Mouse (Mus musculus): ENCODE measurements around the gene Unc45a. TPM values are rescaled to one million over a fixed set of nuclear protein-coding genes. Genes with fewer than 3 reads are reported as not detected.
A peak's percentile ranks its signal among the peaks of the same experiment; 100 is the strongest.

Unc45a gene
- polyA plus RNA-seq, 1 experiment from 2014 or later = 40.8 TPM

- Histone ChIP-seq H3K36me3 (ENCODE audit: control insufficient read depth, insufficient read depth, low read length) (peaks cover 18% of the 10 kb centered on the region), H3K4me2 (ENCODE audit: low read depth, low read length) (no peak overlapping the region), H3K4me1 (replicated peaks; ENCODE audit: control insufficient read depth, insufficient read depth, low read length) (no peaks in the 10 kb centered on the region), H3K27me3 (ENCODE audit: control insufficient read depth, insufficient read depth, low read depth, low read length) (no peaks in the 10 kb centered on the region), H3K4me3 (ENCODE audit: low read length) (no peak overlapping the region), H3K9me3 (ENCODE audit: control insufficient read depth, low read length) (no peaks in the 10 kb centered on the region), H3K9ac (ENCODE audit: low read length) (no peak overlapping the region), H3K27ac (ENCODE audit: low read length) (no peak overlapping the region)
- ATAC-seq (ENCODE audit: low read depth) = no peak
- 83% methylated on average over 13 of the region's 13 CpGs for WGBS
Observed at GRCm38 (mm10) chr7:80356351-80356750, 15.5 kb upstream of the Unc45a start.

- WGBS = 91% methylated on average over 8 of the region's 8 CpGs
- H3K9ac ChIP-seq (ENCODE audit: low read length) = no peak overlapping the region
- no peak overlapping the region for H3K4me3 ChIP-seq (ENCODE audit: low read length)
- H3K36me3 ChIP-seq (ENCODE audit: control insufficient read depth, insufficient read depth, low read length) = peaks cover 19% of the 10 kb centered on the region
- peaks cover 5% of the 10 kb centered on the region; the same call in 1 of the 2 replicates for H3K4me1 ChIP-seq (replicated peaks; ENCODE audit: control insufficient read depth, insufficient read depth, low read length)
- no peaks in the 10 kb centered on the region for H3K9me3 ChIP-seq (ENCODE audit: control insufficient read depth, low read length)
- H3K27ac ChIP-seq (ENCODE audit: low read length) = no peak overlapping the region
- H3K4me2 ChIP-seq (ENCODE audit: low read depth, low read length) = no peak overlapping the region
- H3K27me3 ChIP-seq (ENCODE audit: control insufficient read depth, insufficient read depth, low read depth, low read length) = no peaks in the 10 kb centered on the region
- ATAC-seq (ENCODE audit: low read depth) = no peak
Observed at GRCm38 (mm10) chr7:80352920-80353319, 12.1 kb upstream of the Unc45a start.

GRCm38 (mm10) chr7:80350808-80351207 is 10.0 kb upstream of the Unc45a start:
- no peak overlapping the region for H3K4me2 ChIP-seq (ENCODE audit: low read depth, low read length)
- no peak overlapping the region for H3K9ac ChIP-seq (ENCODE audit: low read length)
- H3K4me3 ChIP-seq (ENCODE audit: low read length) = no peak overlapping the region
- H3K9me3 ChIP-seq (ENCODE audit: control insufficient read depth, low read length) = no peaks in the 10 kb centered on the region
- 65% methylated on average over 2 of the region's 2 CpGs for WGBS
- no peaks in the 10 kb centered on the region for H3K27me3 ChIP-seq (ENCODE audit: control insufficient read depth, insufficient read depth, low read depth, low read length)
- no peak overlapping the region for H3K27ac ChIP-seq (ENCODE audit: low read length)
- ATAC-seq (ENCODE audit: low read depth) = no peak
- peaks cover 12% of the 10 kb centered on the region; the same call in 1 of the 2 replicates for H3K36me3 ChIP-seq (ENCODE audit: control insufficient read depth, insufficient read depth, low read length)
- H3K4me1 ChIP-seq (replicated peaks; ENCODE audit: control insufficient read depth, insufficient read depth, low read length) = peaks cover 10% of the 10 kb centered on the region

- Histone ChIP-seq H3K9ac (ENCODE audit: low read length) (0 out of 2 replicates have a peak overlapping the region, but pooled peaks have one; percentile 19), H3K4me2 (ENCODE audit: low read depth, low read length) (no peak overlapping the region), H3K27me3 (ENCODE audit: control insufficient read depth, insufficient read depth, low read depth, low read length) (no peaks in the 10 kb centered on the region), H3K9me3 (ENCODE audit: control insufficient read depth, low read length) (no peaks in the 10 kb centered on the region), H3K27ac (ENCODE audit: low read length) (peak overlapping the region; percentile 91), H3K4me3 (ENCODE audit: low read length) (no peak overlapping the region), H3K4me1 (replicated peaks; ENCODE audit: control insufficient read depth, insufficient read depth, low read length) (peaks cover 15% of the 10 kb centered on the region), H3K36me3 (ENCODE audit: control insufficient read depth, insufficient read depth, low read length) (peaks cover 6% of the 10 kb centered on the region)
- ATAC-seq (ENCODE audit: low read depth) = peak; percentile 61
- 49% methylated on average over 13 of the region's 13 CpGs for WGBS
Observed at GRCm38 (mm10) chr7:80347670-80348586, 7.1 kb upstream of the Unc45a start.

GRCm38 (mm10) chr7:80346830-80347229 is 6.0 kb upstream of the Unc45a start:
- Histone ChIP-seq H3K36me3 (ENCODE audit: control insufficient read depth, insufficient read depth, low read length) (peaks cover 6% of the 10 kb centered on the region), H3K4me1 (replicated peaks; ENCODE audit: control insufficient read depth, insufficient read depth, low read length) (peaks cover 19% of the 10 kb centered on the region), H3K27me3 (ENCODE audit: control insufficient read depth, insufficient read depth, low read depth, low read length) (no peaks in the 10 kb centered on the region), H3K4me2 (ENCODE audit: low read depth, low read length) (no peak overlapping the region), H3K27ac (ENCODE audit: low read length) (no peak overlapping the region; the same call in 1 of the 2 replicates), H3K4me3 (ENCODE audit: low read length) (no peak overlapping the region), H3K9me3 (ENCODE audit: control insufficient read depth, low read length) (no peaks in the 10 kb centered on the region), H3K9ac (ENCODE audit: low read length) (no peak overlapping the region)
- ATAC-seq (ENCODE audit: low read depth) = no peak
- 61% methylated on average over 5 of the region's 5 CpGs for WGBS

- H3K27me3 ChIP-seq (ENCODE audit: control insufficient read depth, insufficient read depth, low read depth, low read length) = no peaks in the 10 kb centered on the region
- H3K4me2 ChIP-seq (ENCODE audit: low read depth, low read length) = no peak overlapping the region
- 86% methylated on average over 9 of the region's 9 CpGs for WGBS
- H3K4me1 ChIP-seq (replicated peaks; ENCODE audit: control insufficient read depth, insufficient read depth, low read length) = peaks cover 19% of the 10 kb centered on the region
- no peak for ATAC-seq (ENCODE audit: low read depth)
- H3K9ac ChIP-seq (ENCODE audit: low read length) = no peak overlapping the region
- peaks cover 3% of the 10 kb centered on the region; the same call in 1 of the 2 replicates for H3K36me3 ChIP-seq (ENCODE audit: control insufficient read depth, insufficient read depth, low read length)
- no peaks in the 10 kb centered on the region for H3K9me3 ChIP-seq (ENCODE audit: control insufficient read depth, low read length)
- no peak overlapping the region for H3K27ac ChIP-seq (ENCODE audit: low read length)
- H3K4me3 ChIP-seq (ENCODE audit: low read length) = no peak overlapping the region
Observed at GRCm38 (mm10) chr7:80346173-80346572, 5.4 kb upstream of the Unc45a start.

GRCm38 (mm10) chr7:80343270-80344018 is 2.6 kb upstream of the Unc45a start:
- 24% methylated on average over 19 of the region's 19 CpGs for WGBS
- Histone ChIP-seq H3K27ac (ENCODE audit: low read length) (peak overlapping the region; percentile 41; the same call in 1 of the 2 replicates), H3K9ac (ENCODE audit: low read length) (peak overlapping the region; percentile 80), H3K36me3 (ENCODE audit: control insufficient read depth, insufficient read depth, low read length) (no peaks in the 10 kb centered on the region; the same call in 1 of the 2 replicates), H3K4me3 (ENCODE audit: low read length) (peak overlapping the region; percentile 65), H3K9me3 (ENCODE audit: control insufficient read depth, low read length) (no peaks in the 10 kb centered on the region), H3K4me1 (replicated peaks; ENCODE audit: control insufficient read depth, insufficient read depth, low read length) (peaks cover 29% of the 10 kb centered on the region), H3K4me2 (ENCODE audit: low read depth, low read length) (peak overlapping the region; percentile 88), H3K27me3 (ENCODE audit: control insufficient read depth, insufficient read depth, low read depth, low read length) (no peaks in the 10 kb centered on the region)
- ATAC-seq (ENCODE audit: low read depth) = no peak

- Histone ChIP-seq H3K4me3 (ENCODE audit: low read length) (peak within 1 kb of the TSS; percentile 65), H3K36me3 (ENCODE audit: control insufficient read depth, insufficient read depth, low read length) (no peaks in the 10 kb centered on the region; the same call in 1 of the 2 replicates), H3K4me2 (ENCODE audit: low read depth, low read length) (peak within 1 kb of the TSS; percentile 88), H3K27ac (ENCODE audit: low read length) (peak within 1 kb of the TSS; percentile 41; the same call in 1 of the 2 replicates), H3K9me3 (ENCODE audit: control insufficient read depth, low read length) (no peaks in the 10 kb centered on the region), H3K4me1 (replicated peaks; ENCODE audit: control insufficient read depth, insufficient read depth, low read length) (peaks cover 27% of the 10 kb centered on the region), H3K9ac (ENCODE audit: low read length) (peak within 1 kb of the TSS; percentile 80), H3K27me3 (ENCODE audit: control insufficient read depth, insufficient read depth, low read depth, low read length) (no peaks in the 10 kb centered on the region)
- ATAC-seq (ENCODE audit: low read depth) = peak; percentile 35
- WGBS = under 1% methylated on average over 25 of the region's 25 CpGs
Observed at GRCm38 (mm10) chr7:80342858-80343257, 2.1 kb upstream of the Unc45a start, which contains the start of gene Hddc3. TSS of gene Hddc3 (plus strand) at chr7:80343104.

- H3K9me3 ChIP-seq (ENCODE audit: control insufficient read depth, low read length) = no peaks in the 10 kb centered on the region
- no peak overlapping the region for H3K27ac ChIP-seq (ENCODE audit: low read length)
- H3K4me1 ChIP-seq (replicated peaks; ENCODE audit: control insufficient read depth, insufficient read depth, low read length) = peaks cover 21% of the 10 kb centered on the region
- no peaks in the 10 kb centered on the region for H3K27me3 ChIP-seq (ENCODE audit: control insufficient read depth, insufficient read depth, low read depth, low read length)
- no peak overlapping the region for H3K9ac ChIP-seq (ENCODE audit: low read length)
- WGBS = 70% methylated on average over 7 of the region's 7 CpGs
- ATAC-seq (ENCODE audit: low read depth) = no peak
- H3K4me3 ChIP-seq (ENCODE audit: low read length) = no peak overlapping the region
- peaks cover under 1% of the 10 kb centered on the region for H3K36me3 ChIP-seq (ENCODE audit: control insufficient read depth, insufficient read depth, low read length)
- H3K4me2 ChIP-seq (ENCODE audit: low read depth, low read length) = no peak overlapping the region
Observed at GRCm38 (mm10) chr7:80341793-80342192, 988 bp upstream of the Unc45a start.

Data from lung, embryonic 16.5 days (tissue).